Mouse (Mus musculus): ENCODE measurements at regions not wholly inside any gene's neighbourhood (a gene's known extent, or its start where the extent isn't known, plus 50 kb on each side); places are given as distances from the start of the nearest gene placed in this dataset.

- DNase-seq (ENCODE audit: low spot score) = no peak
Measured at GRCm38 (mm10) chr4:137160526-137160925, 111.9 kb upstream of the Zbtb40 start.

- no peak for DNase-seq (ENCODE audit: low spot score)
Measured at GRCm38 (mm10) chr4:137158201-137158600, 109.6 kb upstream of the Zbtb40 start.

- no peak for DNase-seq (ENCODE audit: low spot score)
Measured at GRCm38 (mm10) chr4:137156441-137157105, 108.0 kb upstream of the Zbtb40 start.

GRCm38 (mm10) chr4:137148756-137149155 lies 100.2 kb upstream of the Zbtb40 start:
- no peak for DNase-seq (ENCODE audit: low spot score)

GRCm38 (mm10) chr4:137147795-137148194 lies 99.2 kb upstream of the Zbtb40 start:
- no peak for DNase-seq (ENCODE audit: low spot score)

GRCm38 (mm10) chr4:137146326-137146725 lies 97.7 kb upstream of the Zbtb40 start:
- no peak for DNase-seq (ENCODE audit: low spot score)

GRCm38 (mm10) chr4:137142316-137142715 lies 93.7 kb upstream of the Zbtb40 start:
- DNase-seq (ENCODE audit: low spot score) = no peak

GRCm38 (mm10) chr4:137139051-137139705 lies 90.6 kb upstream of the Zbtb40 start:
- DNase-seq (ENCODE audit: low spot score) = no peak

- no peak for DNase-seq (ENCODE audit: low spot score)
Measured at GRCm38 (mm10) chr4:137138127-137138526, 89.5 kb upstream of the Zbtb40 start.

GRCm38 (mm10) chr4:137136313-137136712 lies 87.7 kb upstream of the Zbtb40 start:
- no peak for DNase-seq (ENCODE audit: low spot score)

GRCm38 (mm10) chr4:137135792-137136191 lies 87.2 kb upstream of the Zbtb40 start:
- DNase-seq (ENCODE audit: low spot score) = no peak

GRCm38 (mm10) chr4:137134553-137134952 lies 86.0 kb upstream of the Zbtb40 start:
- no peak for DNase-seq (ENCODE audit: low spot score)

GRCm38 (mm10) chr4:137133789-137134188 lies 85.2 kb upstream of the Zbtb40 start:
- DNase-seq (ENCODE audit: low spot score) = no peak

- DNase-seq (ENCODE audit: low spot score) = no peak
Measured at GRCm38 (mm10) chr4:137130619-137131212, 82.1 kb upstream of the Zbtb40 start.

GRCm38 (mm10) chr4:137128152-137128551 lies 79.6 kb upstream of the Zbtb40 start:
- DNase-seq (ENCODE audit: low spot score) = no peak

GRCm38 (mm10) chr4:137121684-137122083 lies 73.1 kb upstream of the Zbtb40 start:
- DNase-seq (ENCODE audit: low spot score) = no peak

- no peak for DNase-seq (ENCODE audit: low spot score)
Measured at GRCm38 (mm10) chr4:137120597-137120996, 72.0 kb upstream of the Zbtb40 start.

GRCm38 (mm10) chr4:137118332-137118715 lies 69.7 kb upstream of the Zbtb40 start:
- DNase-seq (ENCODE audit: low spot score) = no peak

GRCm38 (mm10) chr4:137117471-137118331 lies 69.1 kb upstream of the Zbtb40 start:
- peak; percentile 16 for DNase-seq (ENCODE audit: low spot score)

GRCm38 (mm10) chr4:137115062-137115461 lies 66.5 kb upstream of the Zbtb40 start:
- no peak for DNase-seq (ENCODE audit: low spot score)

GRCm38 (mm10) chr4:137110276-137110675 lies 61.7 kb upstream of the Zbtb40 start:
- no peak for DNase-seq (ENCODE audit: low spot score)

- no peak for DNase-seq (ENCODE audit: low spot score)
Measured at GRCm38 (mm10) chr4:137104447-137105044, 55.9 kb upstream of the Zbtb40 start.

Measured in T-cell, adult 2 months (primary cell).